Mouse (Mus musculus) olfactory bulb, adult 2 months (tissue): ENCODE data around the gene Dab2ip.

ENCODE experiments used
- CTCF ChIP-seq: fragments of 200-500 bp; IDR thresholded peaks from 2 replicates; pipeline ENCODE4 v1.5.1; 2012; ENCODE audit warnings: low read depth, mild to moderate bottlenecking, low read length, moderate library complexity; ENCODE audit not compliant: insufficient read depth
- POLR2A ChIP-seq: fragments of 200-500 bp; IDR thresholded peaks from 2 replicates; pipeline ENCODE4 v1.6.1; 2012; ENCODE audit warnings: mild to moderate bottlenecking, low read depth, low read length, moderate library complexity; ENCODE audit not compliant: insufficient read depth

- TF ChIP-seq POLR2A (no peak), CTCF (no peak)
Measured at GRCm38 (mm10) chr2:35621796-35622195, 63.7 kb downstream of the Dab2ip start.
